Mouse (Mus musculus): ENCODE measurements around the gene Soga1.

DNA sequence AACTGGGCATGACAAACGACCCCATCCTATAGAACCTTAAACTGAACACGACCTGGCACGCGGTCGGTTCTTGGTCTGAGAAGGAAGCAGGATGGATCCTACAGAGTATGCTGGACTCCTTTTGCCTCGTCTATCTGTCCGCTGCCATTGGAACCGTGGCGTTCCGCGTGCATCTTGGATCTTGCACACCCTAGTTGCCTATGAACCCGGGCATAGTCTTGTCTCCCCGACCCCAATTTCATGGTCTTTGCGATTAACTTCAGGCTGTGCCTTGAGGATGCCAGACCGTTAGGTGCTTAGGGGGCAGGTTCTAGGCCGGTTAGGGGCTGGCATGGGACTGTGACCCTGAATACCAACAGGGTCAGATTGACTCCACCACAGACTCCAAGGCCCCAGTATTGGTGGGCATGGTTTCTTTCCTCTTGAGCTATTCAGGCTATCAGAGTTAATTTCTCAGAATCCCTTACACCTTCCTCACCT, 687 bp upstream of the Soga1 start:
- no peak for TF ChIP-seq POLR2A (IDR thresholded peaks at IDR 0.05; ENCODE audit: insufficient read depth, low read length)
- TF ChIP-seq EP300 (IDR thresholded peaks at IDR 0.05; ENCODE audit: insufficient read depth, low read depth, low read length), result no peak
